Mouse (Mus musculus): ENCODE measurements around the gene Phf20.

GRCm38 (mm10) chr2:156147316-156147915 is 48.9 kb upstream of the Phf20 start:
- TF ChIP-seq CTCF (IDR thresholded peaks at IDR 0.05; ENCODE audit: low read depth) (no peak), EP300 (IDR thresholded peaks at IDR 0.05; ENCODE audit: low read depth) (no peak)
